Comparison of ENCODE assay signal across 8 mouse cellular contexts in the genomic region with DNA sequence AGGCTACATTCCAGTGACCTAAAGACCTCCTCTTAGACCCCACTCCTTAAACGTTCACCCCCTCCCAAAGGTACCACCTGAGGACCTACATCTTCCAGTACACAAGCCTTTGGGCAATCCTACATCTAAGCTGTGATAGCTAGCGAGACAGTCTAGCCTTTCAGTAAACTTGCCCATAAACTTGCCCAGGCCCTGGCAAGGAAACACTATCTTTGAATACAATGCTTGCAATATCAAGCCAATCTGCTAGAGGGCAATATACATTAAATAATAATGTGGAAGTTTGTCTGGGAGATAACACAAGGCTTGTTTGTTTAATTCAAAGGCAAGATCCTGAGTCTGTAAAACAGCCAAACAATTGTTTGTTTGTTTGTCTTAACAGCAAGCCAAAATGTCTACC.
DNase-seq lines count a peak whose midpoint lies in the region; ATAC-seq and TF ChIP-seq lines count a peak whose summit lies in the region.
"Had no signal": no experiment of that assay in that cellular context is flagged by ENCODE, and none has a peak within 500 bp of the region (broad histone marks: within the 10 kb centered on the region; RNA-seq: fewer than 3 reads in every experiment).

No protein-coding gene starts in this region.

- no peak for DNase-seq in heart, postnatal 0 days (ENCODE audit: low spot score)
- DNase-seq in heart, adult 18-20 months, result no peak
- peak; percentile 67 for DNase-seq in lung, postnatal 0 days (ENCODE audit: low spot score)
- no peak for DNase-seq in lung, adult 18-20 months
- peak; percentile 76 for DNase-seq in brain, embryonic 14.5 days (ENCODE audit: low read depth)
- peak; percentile 67 for DNase-seq in lung, postnatal 36 days
- DNase-seq in thymus, postnatal 25 days, result no peak

- no peaks in the 10 kb centered on the region for H3K27me3 ChIP-seq in heart, postnatal 0 days (ENCODE audit: control insufficient read depth, insufficient read depth, low read length)
- H3K27me3 ChIP-seq in lung, postnatal 0 days (replicated peaks; ENCODE audit: insufficient read depth, low read length), result no peaks in the 10 kb centered on the region
- H3K27me3 ChIP-seq: neural tube, embryonic 13.5 days had no signal

- no peak overlapping the region for H3K27ac ChIP-seq in heart, postnatal 0 days (ENCODE audit: low read depth)
- H3K27ac ChIP-seq in lung, postnatal 0 days (ENCODE audit: low read length), result no peak overlapping the region

- no peaks in the 10 kb centered on the region for H3K9me3 ChIP-seq in heart, postnatal 0 days (replicated peaks; ENCODE audit: control insufficient read depth, low read length)
- H3K9me3 ChIP-seq in lung, postnatal 0 days (ENCODE audit: low read length), result no peaks in the 10 kb centered on the region
- H3K9me3 ChIP-seq: neural tube, embryonic 13.5 days had no signal

- no peak overlapping the region for H3K4me2 ChIP-seq in heart, postnatal 0 days (ENCODE audit: low read depth, low read length)
- H3K4me2 ChIP-seq in lung, postnatal 0 days (replicated peaks; ENCODE audit: low read depth, low read length), result no peak overlapping the region
- H3K4me2 ChIP-seq: neural tube, embryonic 13.5 days had no signal

- TF ChIP-seq EP300 in heart, postnatal 0 days (IDR thresholded peaks at IDR 0.05; ENCODE audit: low read depth), result no peak
- no peak for TF ChIP-seq EP300 in lung, postnatal 0 days (IDR thresholded peaks at IDR 0.05)

- 54% methylated on average over 2 of the region's 2 CpGs for WGBS in heart, postnatal 0 days
- 39% methylated on average over 2 of the region's 2 CpGs for WGBS in lung, postnatal 0 days

- ATAC-seq in heart, postnatal 0 days (ENCODE audit: insufficient read depth, low read depth), result no peak
- ATAC-seq in lung, postnatal 0 days, result no peak

- H3K4me3 ChIP-seq in heart, postnatal 0 days (ENCODE audit: low read depth, low read length), result no peak overlapping the region
- H3K4me3 ChIP-seq in lung, postnatal 0 days (ENCODE audit: low read depth, low read length), result no peak overlapping the region
- H3K4me3 ChIP-seq: neural tube, embryonic 13.5 days had no signal

- H3K36me3 ChIP-seq in heart, postnatal 0 days (replicated peaks; ENCODE audit: control insufficient read depth, insufficient read depth, low read length), result no peaks in the 10 kb centered on the region
- no peaks in the 10 kb centered on the region for H3K36me3 ChIP-seq in lung, postnatal 0 days (ENCODE audit: insufficient read depth, low read length)
- H3K36me3 ChIP-seq: neural tube, embryonic 13.5 days had no signal

- TF ChIP-seq POLR2A in brain, embryonic 14.5 days (IDR thresholded peaks at IDR 0.05; ENCODE audit: borderline replicate concordance, extremely low read depth, insufficient read depth, insufficient read length, poor library complexity, severe bottlenecking), result no peak

- no peak overlapping the region for H3K9ac ChIP-seq in heart, postnatal 0 days (replicated peaks; ENCODE audit: low read depth, low read length)
- H3K9ac ChIP-seq in lung, postnatal 0 days (replicated peaks; ENCODE audit: low read depth), result no peak overlapping the region
- H3K9ac ChIP-seq: neural tube, embryonic 13.5 days had no signal

- TF ChIP-seq CTCF in heart, postnatal 0 days (IDR thresholded peaks at IDR 0.05; ENCODE audit: low read depth), result peak; percentile 44
- TF ChIP-seq CTCF in lung, postnatal 0 days (IDR thresholded peaks at IDR 0.05), result peak; percentile 71
- peak; percentile 21; the same call in 1 of the 2 replicates for TF ChIP-seq CTCF in brain, embryonic 14.5 days (IDR thresholded peaks at IDR 0.05; ENCODE audit: borderline replicate concordance, extremely low read depth, insufficient read depth, insufficient read length)

- no peaks in the 10 kb centered on the region for H3K4me1 ChIP-seq in heart, postnatal 0 days (ENCODE audit: control insufficient read depth, insufficient read depth)
- no peaks in the 10 kb centered on the region for H3K4me1 ChIP-seq in lung, postnatal 0 days (ENCODE audit: insufficient read depth, low read depth, low read length)

Comparison
In these comparisons a context has a peak if more than half of its experiments do, and no peak if none do; other contexts are left out.
1. DNase-seq: peak in lung, postnatal 0 days (single experiment), brain, embryonic 14.5 days (single experiment) and lung, postnatal 36 days (single experiment); none in heart, postnatal 0 days (single experiment), heart, adult 18-20 months (0 of 2), lung, adult 18-20 months (0 of 2) and thymus, postnatal 25 days (single experiment).
2. CTCF ChIP-seq: peak in every context shown above with its lines; median percentile 71 in lung, postnatal 0 days; 44 in heart, postnatal 0 days; 21 in brain, embryonic 14.5 days.